Mouse (Mus musculus) lung, postnatal 0 days (tissue): ENCODE results near the gene Crispld2. TPM values are rescaled to one million over a fixed set of nuclear protein-coding genes. Genes with fewer than 3 reads are reported as not detected.

Experiments
- ATAC-seq: fragments of 200-750 bp; cut with Nextera tagmentation; 2 replicates; pipeline ENCODE4 v1.8.0; 2017; ENCODE audit warnings: moderate library complexity
- DNase-seq: peaks from one replicate; pipeline ENCODE4 v3.0.0-alpha.2; 2016; ENCODE audit warnings: low spot score
- H3K27ac ChIP-seq: fragments of 300-500 bp; sonication (generic); 2 replicates; pipeline ENCODE4 v1.5.1; 2014; ENCODE audit warnings: antibody characterized with exemption, mild to moderate bottlenecking, low read length, mixed read lengths
- H3K27me3 ChIP-seq: fragments of 300-500 bp; sonication (generic); replicated peaks from 2 replicates; pipeline ENCODE4 v1.6.1; 2014; ENCODE audit warnings: low read length, mixed read lengths; ENCODE audit not compliant: insufficient read depth
- H3K36me3 ChIP-seq: fragments of 300-500 bp; sonication (generic); 2 replicates; pipeline ENCODE4 v1.6.1; 2014; ENCODE audit warnings: low read length, mixed read lengths; ENCODE audit not compliant: insufficient read depth
- H3K4me1 ChIP-seq: fragments of 300-500 bp; sonication (generic); 2 replicates; pipeline ENCODE4 v1.6.1; 2014; ENCODE audit warnings: antibody characterized with exemption, low read depth, low read length, mixed read lengths; ENCODE audit not compliant: insufficient read depth
- H3K4me2 ChIP-seq: fragments of 300-500 bp; sonication (generic); replicated peaks from 2 replicates; pipeline ENCODE4 v1.6.1; 2014; ENCODE audit warnings: low read depth, mild to moderate bottlenecking, low read length, moderate library complexity, mixed read lengths
- H3K4me3 ChIP-seq: fragments of 300-500 bp; sonication (generic); 2 replicates; pipeline ENCODE4 v1.5.1; 2014; ENCODE audit warnings: low read depth, low read length
- H3K9ac ChIP-seq: fragments of 300-500 bp; sonication (generic); replicated peaks from 2 replicates; pipeline ENCODE4 v1.6.1; 2014; ENCODE audit warnings: low read depth, mild to moderate bottlenecking
- H3K9me3 ChIP-seq: fragments of 300-500 bp; sonication (generic); 2 replicates; pipeline ENCODE4 v1.6.1; 2016; ENCODE audit warnings: low read length, mixed read lengths
- CTCF ChIP-seq: IDR thresholded peaks from 2 replicates; pipeline ENCODE4 v1.5.1; 2016; ENCODE audit warnings: antibody characterized with exemption, mild to moderate bottlenecking
- EP300 ChIP-seq: IDR thresholded peaks from 2 replicates; pipeline ENCODE4 v1.6.1; 2016; ENCODE audit warnings: antibody characterized with exemption, mild to moderate bottlenecking, control low read depth
- WGBS: fragments of 180-500 bp; shearing (Covaris S2); extraction: QIAGEN DNeasy Blood & Tissue Kit; methylation state at CpG from one replicate; pipeline ENCODE4 v1.1.7; 2014; 5-methylcytosine and 5-hydroxymethylcytosine counted together
- polyA plus RNA-seq: library from polyadenylated mRNA; unstranded; fragments of >200 nt; fragmentation: Nextera tagmentation; extraction: Ambion mirVana; gene quantifications from 2 replicates; pipeline ENCODE4 v1.2.1, GENCODE M21; 2015

The Crispld2 gene
- polyA plus RNA-seq, 1 experiment from 2014 or later = 16.8 TPM

GRCm38 (mm10) chr8:120040861-120041260 lies 48.6 kb downstream of the Crispld2 start:
- H3K36me3 ChIP-seq = no peaks in the 10 kb centered on the region
- peak; percentile 73 for ATAC-seq
- peak overlapping the region; percentile 32; the same call in 1 of the 2 replicates for H3K27ac ChIP-seq
- TF ChIP-seq EP300 (no peak), CTCF (peak; percentile 13; the same call in 1 of the 2 replicates)
- H3K9me3 ChIP-seq = no peaks in the 10 kb centered on the region
- no peaks in the 10 kb centered on the region for H3K27me3 ChIP-seq
- H3K4me1 ChIP-seq = peaks cover 3% of the 10 kb centered on the region; the same call in 1 of the 2 replicates
- H3K4me3 ChIP-seq = no peak overlapping the region
- DNase-seq = peak; percentile 81
- WGBS = 21% methylated on average over 1 of the region's 1 CpGs
- no peak overlapping the region for H3K4me2 ChIP-seq
- H3K9ac ChIP-seq = no peak overlapping the region

GRCm38 (mm10) chr8:120042542-120043312 lies 50.5 kb downstream of the Crispld2 start:
- Histone ChIP-seq H3K36me3 (no peaks in the 10 kb centered on the region), H3K4me3 (no peak overlapping the region), H3K9me3 (no peaks in the 10 kb centered on the region), H3K27me3 (no peaks in the 10 kb centered on the region), H3K4me2 (no peak overlapping the region), H3K27ac (no peak overlapping the region), H3K4me1 (0 out of 2 replicates have a peak, but pooled peaks cover 3% of the 10 kb centered on the region), H3K9ac (no peak overlapping the region)
- DNase-seq (peak; percentile 78), ATAC-seq (peak; percentile 18; the same call in 1 of the 2 replicates)
- 63% methylated on average over 10 of the region's 10 CpGs for WGBS
- TF ChIP-seq CTCF (no peak), EP300 (peak; percentile 93)

DNA sequence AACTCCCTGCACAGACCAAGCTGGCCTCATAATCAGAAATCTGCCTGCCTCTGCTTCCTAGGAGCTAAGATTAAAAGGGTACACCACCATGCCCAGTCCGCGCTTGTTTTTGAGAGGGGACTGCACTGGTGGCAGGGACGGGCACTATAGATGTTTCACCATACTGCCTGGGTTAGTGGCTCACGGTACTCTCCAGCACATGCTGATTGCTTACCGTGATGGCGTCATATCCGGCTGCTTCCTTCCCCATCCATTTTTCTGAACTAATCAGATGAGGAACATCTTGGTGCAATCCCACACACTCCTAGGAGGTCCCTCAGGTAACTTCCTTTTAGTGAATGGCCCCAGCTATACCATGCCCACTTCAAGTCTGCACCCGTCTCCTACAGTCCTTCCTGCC lies 52.7 kb downstream of the Crispld2 start:
- H3K9ac ChIP-seq = no peak overlapping the region
- H3K27ac ChIP-seq = no peak overlapping the region
- H3K36me3 ChIP-seq = no peaks in the 10 kb centered on the region
- DNase-seq = no peak
- ATAC-seq = no peak
- no peak overlapping the region for H3K4me3 ChIP-seq
- H3K9me3 ChIP-seq = no peaks in the 10 kb centered on the region
- no peaks in the 10 kb centered on the region for H3K27me3 ChIP-seq
- H3K4me2 ChIP-seq = no peak overlapping the region
- 91% methylated on average over 8 of the region's 8 CpGs for WGBS
- no peak for TF ChIP-seq CTCF
- no peaks in the 10 kb centered on the region for H3K4me1 ChIP-seq

GRCm38 (mm10) chr8:120045471-120045870 lies 53.2 kb downstream of the Crispld2 start:
- Histone ChIP-seq H3K4me2 (no peak overlapping the region), H3K4me3 (no peak overlapping the region), H3K36me3 (no peaks in the 10 kb centered on the region), H3K4me1 (no peaks in the 10 kb centered on the region), H3K27ac (no peak overlapping the region), H3K27me3 (no peaks in the 10 kb centered on the region), H3K9me3 (no peaks in the 10 kb centered on the region), H3K9ac (no peak overlapping the region)
- ATAC-seq = peak; percentile 31; the same call in 1 of the 2 replicates
- no peak for TF ChIP-seq CTCF
- no peak for TF ChIP-seq EP300
- DNase-seq = peak; percentile 74
- 47% methylated on average over 5 of the region's 5 CpGs for WGBS

- Histone ChIP-seq H3K27me3 (no peaks in the 10 kb centered on the region), H3K27ac (peak overlapping the region; percentile 1; the same call in 1 of the 2 replicates), H3K4me3 (no peak overlapping the region), H3K36me3 (no peaks in the 10 kb centered on the region), H3K9me3 (no peaks in the 10 kb centered on the region), H3K4me2 (no peak overlapping the region), H3K4me1 (no peaks in the 10 kb centered on the region), H3K9ac (no peak overlapping the region)
- ATAC-seq (peak; percentile 57), DNase-seq (peak; percentile 58)
- 50% methylated on average over 14 of the region's 14 CpGs for WGBS
- no peak for TF ChIP-seq EP300
- no peak for TF ChIP-seq CTCF
These were observed 54.2 kb downstream of the Crispld2 start for GRCm38 (mm10) chr8:120046258-120047020.

DNA sequence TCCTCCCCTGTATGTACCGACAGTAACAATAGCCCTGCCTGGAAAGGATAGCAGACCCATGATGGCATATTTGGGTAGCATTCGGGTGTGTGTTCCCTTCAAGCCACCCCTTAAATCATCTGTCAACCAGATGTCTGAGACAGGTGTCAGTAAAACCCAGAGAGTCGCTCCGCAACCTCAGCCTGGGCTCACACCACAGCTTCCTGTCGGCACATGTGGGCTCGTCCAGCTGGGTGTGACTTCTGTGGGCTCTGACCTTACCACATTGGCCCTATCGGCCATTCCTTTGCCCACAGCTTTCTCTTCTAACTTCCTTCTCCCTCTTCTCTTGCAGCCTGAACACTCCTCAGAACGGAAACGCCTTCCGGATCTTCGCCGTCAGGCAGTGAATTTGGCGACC lies 57.7 kb downstream of the Crispld2 start:
- DNase-seq (no peak), ATAC-seq (no peak)
- TF ChIP-seq EP300 = no peak
- no peak for TF ChIP-seq CTCF
- H3K9ac ChIP-seq = no peak overlapping the region
- H3K27ac ChIP-seq = no peak overlapping the region
- H3K9me3 ChIP-seq = no peaks in the 10 kb centered on the region
- H3K4me3 ChIP-seq = no peak overlapping the region
- no peaks in the 10 kb centered on the region for H3K36me3 ChIP-seq
- 79% methylated on average over 13 of the region's 13 CpGs for WGBS
- no peaks in the 10 kb centered on the region for H3K4me1 ChIP-seq
- no peaks in the 10 kb centered on the region for H3K27me3 ChIP-seq
- H3K4me2 ChIP-seq = no peak overlapping the region
